Mouse (Mus musculus) liver, embryonic 14.5 days (tissue): ENCODE measurements around the gene Purb.

ENCODE experiments used
- CTCF ChIP-seq: IDR thresholded peaks from 2 replicates; pipeline ENCODE4 v1.5.1; 2016; ENCODE audit warnings: antibody characterized with exemption, low read depth, control low read depth
- EP300 ChIP-seq: IDR thresholded peaks from 2 replicates; pipeline ENCODE4 v1.6.1; 2016; ENCODE audit warnings: antibody characterized with exemption, low read depth

- TF ChIP-seq CTCF (no peak), EP300 (no peak)
Observed at GRCm38 (mm10) chr11:6488041-6488684, 12.4 kb upstream of the Purb start.
